Mouse (Mus musculus): ENCODE data around the gene Mbnl2.

DNA sequence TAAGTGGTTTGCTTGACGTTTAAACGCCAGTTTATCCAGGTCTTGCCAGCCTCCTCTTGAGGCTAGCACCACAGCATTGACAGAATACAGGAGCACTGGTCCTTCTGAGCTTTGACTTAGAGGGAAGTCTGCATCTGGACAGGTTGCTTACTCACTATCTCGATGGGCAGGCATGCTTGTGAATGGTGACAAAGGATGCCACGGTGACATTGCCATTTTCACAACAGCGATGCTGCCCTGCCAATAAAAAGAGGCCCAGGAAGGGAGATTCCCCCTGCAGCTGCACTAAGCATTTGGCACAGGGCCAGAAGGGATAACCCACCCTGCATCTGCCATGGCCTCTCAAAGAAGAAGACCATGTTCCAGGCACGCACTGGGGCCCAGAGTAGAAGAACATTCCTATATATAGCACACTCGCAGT is 43.4 kb upstream of the Mbnl2 start:
- TF ChIP-seq CTCF (IDR thresholded peaks at IDR 0.05; ENCODE audit: extremely low read depth, insufficient read length, insufficient replicate concordance, low read depth, low read length) (no peak), POLR2A (IDR thresholded peaks at IDR 0.05; ENCODE audit: low read depth, low read length) (no peak)

All from small intestine, adult 2 months (tissue).